Mouse (Mus musculus): ENCODE measurements around the gene Celf2. TPM values are rescaled to one million over a fixed set of nuclear protein-coding genes. Genes with fewer than 3 reads are reported as not detected.

Celf2 gene
- polyA plus RNA-seq, 1 experiment, result 17.4 TPM

- no peaks in the 10 kb centered on the region for H3K36me3 ChIP-seq (ENCODE audit: control insufficient read depth, insufficient read depth, low read length)
- H3K4me3 ChIP-seq (ENCODE audit: control insufficient read depth, low read depth, low read length), result no peak overlapping the region
- peak overlapping the region; percentile 71; the same call in 1 of the 2 replicates for H3K27ac ChIP-seq (ENCODE audit: control insufficient read depth, insufficient read depth, low read depth, low read length)
- H3K27me3 ChIP-seq (ENCODE audit: control insufficient read depth, insufficient read depth, low read length), result no peaks in the 10 kb centered on the region
- no peaks in the 10 kb centered on the region for H3K4me1 ChIP-seq (ENCODE audit: control insufficient read depth, insufficient read depth, low read length)
- no peak for TF ChIP-seq CTCF (IDR thresholded peaks at IDR 0.05; ENCODE audit: control insufficient read depth, insufficient read depth, insufficient replicate concordance, low read depth, low read length)
- TF ChIP-seq POLR2A (IDR thresholded peaks at IDR 0.05; ENCODE audit: control insufficient read depth, low read depth, low read length), result no peak
Observed at GRCm38 (mm10) chr2:6893095-6893494, 616.3 kb downstream of the Celf2 start.

- H3K4me1 ChIP-seq (ENCODE audit: control insufficient read depth, insufficient read depth, low read length), result no peaks in the 10 kb centered on the region
- no peak for TF ChIP-seq CTCF (IDR thresholded peaks at IDR 0.05; ENCODE audit: control insufficient read depth, insufficient read depth, insufficient replicate concordance, low read depth, low read length)
- no peak for TF ChIP-seq POLR2A (IDR thresholded peaks at IDR 0.05; ENCODE audit: control insufficient read depth, low read depth, low read length)
- H3K27ac ChIP-seq (ENCODE audit: control insufficient read depth, insufficient read depth, low read depth, low read length), result no peak overlapping the region
- no peaks in the 10 kb centered on the region for H3K36me3 ChIP-seq (ENCODE audit: control insufficient read depth, insufficient read depth, low read length)
- no peak overlapping the region for H3K4me3 ChIP-seq (ENCODE audit: control insufficient read depth, low read depth, low read length)
- no peaks in the 10 kb centered on the region for H3K27me3 ChIP-seq (ENCODE audit: control insufficient read depth, insufficient read depth, low read length)
Observed at GRCm38 (mm10) chr2:6884796-6885711, 624.3 kb downstream of the Celf2 start.

DNA sequence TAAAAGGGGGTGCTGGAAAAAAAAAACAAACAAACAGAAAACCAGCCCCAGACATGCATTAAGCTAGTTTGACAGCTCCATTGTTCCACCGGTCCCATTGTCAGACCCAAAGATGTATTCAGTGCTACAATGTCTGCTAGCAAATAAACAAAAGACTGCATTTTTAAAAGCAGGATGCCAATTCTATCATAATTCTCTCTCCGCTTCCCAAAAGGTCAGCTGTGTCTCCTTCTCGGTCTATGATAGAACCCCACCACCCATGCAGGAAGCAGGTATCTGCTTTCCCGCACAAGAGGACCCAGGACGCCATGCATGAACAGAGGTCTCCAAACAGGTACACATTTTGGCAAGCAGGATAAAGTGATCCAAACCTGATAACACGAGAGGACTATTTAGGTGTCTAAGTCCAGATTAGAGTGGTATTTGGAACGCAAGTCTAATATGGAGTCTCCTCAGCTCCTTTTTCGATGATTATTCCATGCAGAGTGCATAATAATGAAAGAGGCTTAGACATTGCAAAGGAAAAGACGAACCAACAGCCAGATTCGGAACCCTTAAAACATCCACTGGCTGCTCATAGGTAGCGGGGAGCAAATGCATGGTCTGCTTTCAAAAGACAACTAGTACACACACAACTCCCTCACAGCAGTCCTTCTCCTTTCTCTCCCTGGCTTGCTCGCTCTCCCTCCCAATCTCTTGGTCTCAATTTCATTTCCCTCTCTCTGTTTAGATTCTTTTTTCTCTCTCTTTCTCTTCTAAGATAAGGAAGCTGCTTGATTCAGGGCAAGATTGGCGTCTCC, 625.2 kb downstream of the Celf2 start:
- Histone ChIP-seq H3K27me3 (ENCODE audit: control insufficient read depth, insufficient read depth, low read length) (no peaks in the 10 kb centered on the region), H3K36me3 (ENCODE audit: control insufficient read depth, insufficient read depth, low read length) (no peaks in the 10 kb centered on the region), H3K4me3 (ENCODE audit: control insufficient read depth, low read depth, low read length) (no peak overlapping the region), H3K4me1 (ENCODE audit: control insufficient read depth, insufficient read depth, low read length) (no peaks in the 10 kb centered on the region), H3K27ac (ENCODE audit: control insufficient read depth, insufficient read depth, low read depth, low read length) (no peak overlapping the region)
- TF ChIP-seq CTCF (IDR thresholded peaks at IDR 0.05; ENCODE audit: control insufficient read depth, insufficient read depth, insufficient replicate concordance, low read depth, low read length), result no peak
- TF ChIP-seq POLR2A (IDR thresholded peaks at IDR 0.05; ENCODE audit: control insufficient read depth, low read depth, low read length), result no peak

DNA sequence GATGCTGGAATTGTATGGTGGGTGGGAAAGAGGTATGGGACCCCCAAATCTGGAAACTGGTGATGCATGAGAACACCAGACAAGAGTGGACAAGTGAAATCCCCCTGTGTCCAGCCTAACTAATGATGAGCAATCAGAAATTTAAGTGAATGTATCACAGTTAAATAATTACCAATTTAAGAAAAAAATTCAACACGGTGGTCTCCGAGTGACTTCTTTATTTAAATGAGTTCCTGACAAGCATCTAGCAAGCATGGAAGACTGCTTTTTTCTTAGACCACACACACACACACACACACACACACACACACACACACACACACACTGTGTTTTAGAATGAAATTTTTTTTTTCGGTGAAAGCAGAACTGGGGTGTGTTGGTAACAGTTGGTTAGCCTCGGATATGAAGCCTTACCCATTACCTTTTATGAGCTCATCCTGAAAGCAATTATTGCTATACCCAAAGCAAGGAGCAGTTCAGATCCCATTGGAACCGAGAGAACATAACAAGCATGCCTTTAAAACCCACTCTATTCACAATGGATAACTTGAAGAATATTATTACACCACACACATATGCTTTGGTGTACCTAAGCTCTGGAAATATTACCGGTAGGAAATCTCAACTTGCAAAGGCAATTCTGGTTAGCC, 627.0 kb downstream of the Celf2 start:
- Histone ChIP-seq H3K27ac (ENCODE audit: control insufficient read depth, insufficient read depth, low read depth, low read length) (no peak overlapping the region), H3K4me1 (ENCODE audit: control insufficient read depth, insufficient read depth, low read length) (no peaks in the 10 kb centered on the region), H3K4me3 (ENCODE audit: control insufficient read depth, low read depth, low read length) (no peak overlapping the region), H3K36me3 (ENCODE audit: control insufficient read depth, insufficient read depth, low read length) (no peaks in the 10 kb centered on the region), H3K27me3 (ENCODE audit: control insufficient read depth, insufficient read depth, low read length) (no peaks in the 10 kb centered on the region)
- TF ChIP-seq POLR2A (IDR thresholded peaks at IDR 0.05; ENCODE audit: control insufficient read depth, low read depth, low read length) (no peak), CTCF (IDR thresholded peaks at IDR 0.05; ENCODE audit: control insufficient read depth, insufficient read depth, insufficient replicate concordance, low read depth, low read length) (no peak)

DNA sequence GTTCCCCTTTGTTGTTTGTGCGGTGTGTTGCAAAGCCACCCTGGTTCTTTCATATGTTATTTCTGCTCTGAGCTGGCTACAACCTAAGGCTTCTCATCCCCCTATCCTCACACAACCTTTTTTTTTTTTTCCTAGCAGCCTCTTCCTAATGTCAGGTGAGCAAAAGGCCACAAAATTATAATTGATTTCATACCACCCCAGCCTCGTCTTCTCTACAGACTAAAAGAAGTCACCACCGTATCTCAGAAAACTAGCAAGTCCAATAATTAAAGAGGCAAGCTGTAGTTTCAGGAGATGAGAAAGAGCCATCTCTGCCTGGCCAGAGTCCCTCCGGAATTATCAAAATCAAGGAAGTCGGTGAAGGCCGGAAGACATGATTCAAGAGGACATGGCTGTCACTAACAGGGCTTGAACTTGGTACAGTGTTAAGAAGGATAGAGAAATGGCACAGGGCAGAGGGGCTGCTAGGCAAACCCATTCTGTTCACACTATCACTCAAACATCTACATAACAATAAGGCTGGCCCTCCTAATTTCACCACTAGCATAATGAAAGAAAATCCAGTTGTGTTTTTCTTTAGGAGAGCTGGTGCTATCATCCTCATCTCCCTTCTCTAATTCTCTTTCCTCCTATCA, 628.3 kb downstream of the Celf2 start:
- Histone ChIP-seq H3K36me3 (ENCODE audit: control insufficient read depth, insufficient read depth, low read length) (no peaks in the 10 kb centered on the region), H3K27ac (ENCODE audit: control insufficient read depth, insufficient read depth, low read depth, low read length) (no peak overlapping the region), H3K4me1 (ENCODE audit: control insufficient read depth, insufficient read depth, low read length) (no peaks in the 10 kb centered on the region), H3K4me3 (ENCODE audit: control insufficient read depth, low read depth, low read length) (no peak overlapping the region), H3K27me3 (ENCODE audit: control insufficient read depth, insufficient read depth, low read length) (no peaks in the 10 kb centered on the region)
- no peak for TF ChIP-seq CTCF (IDR thresholded peaks at IDR 0.05; ENCODE audit: control insufficient read depth, insufficient read depth, insufficient replicate concordance, low read depth, low read length)
- no peak for TF ChIP-seq POLR2A (IDR thresholded peaks at IDR 0.05; ENCODE audit: control insufficient read depth, low read depth, low read length)

GRCm38 (mm10) chr2:6877094-6877493, 632.3 kb downstream of the Celf2 start:
- H3K27ac ChIP-seq (ENCODE audit: control insufficient read depth, insufficient read depth, low read depth, low read length), result no peak overlapping the region
- H3K4me1 ChIP-seq (ENCODE audit: control insufficient read depth, insufficient read depth, low read length), result peaks cover 2% of the 10 kb centered on the region; the same call in 1 of the 2 replicates
- no peaks in the 10 kb centered on the region for H3K27me3 ChIP-seq (ENCODE audit: control insufficient read depth, insufficient read depth, low read length)
- no peak for TF ChIP-seq POLR2A (IDR thresholded peaks at IDR 0.05; ENCODE audit: control insufficient read depth, low read depth, low read length)
- no peak for TF ChIP-seq CTCF (IDR thresholded peaks at IDR 0.05; ENCODE audit: control insufficient read depth, insufficient read depth, insufficient replicate concordance, low read depth, low read length)
- H3K4me3 ChIP-seq (ENCODE audit: control insufficient read depth, low read depth, low read length), result no peak overlapping the region
- H3K36me3 ChIP-seq (ENCODE audit: control insufficient read depth, insufficient read depth, low read length), result no peaks in the 10 kb centered on the region
